Mouse (Mus musculus) cerebellum, adult (tissue): ENCODE measurements around the gene Tdrd7.

ENCODE experiments used
- ATAC-seq: cut with Nextera tagmentation; 2 replicates; pipeline ENCODE4 v1.9.2; 2017; ENCODE audit warnings: mild to moderate bottlenecking, moderate library complexity, mixed read lengths; ENCODE audit not compliant: insufficient number of reproducible peaks, low FRiP score, low TSS enrichment

Tdrd7 gene

GRCm38 (mm10) chr4:46076892-46077291 is 111.8 kb downstream of the Tdrd7 start:
- no peak for ATAC-seq

GRCm38 (mm10) chr4:46080261-46080660 is 115.1 kb downstream of the Tdrd7 start:
- ATAC-seq, result no peak

GRCm38 (mm10) chr4:46082555-46082954 is 117.4 kb downstream of the Tdrd7 start:
- no peak for ATAC-seq
